Mouse (Mus musculus): ENCODE measurements around the gene Pkn3.

GRCm38 (mm10) chr2:30108260-30108659 is 30.8 kb downstream of the Pkn3 start:
- TF ChIP-seq POLR2A (IDR thresholded peaks at IDR 0.05; ENCODE audit: insufficient read length, low read depth) (no peak), POLR2AphosphoS2 (IDR thresholded peaks at IDR 0.05; ENCODE audit: insufficient read length, low read depth) (no peak)
